Mouse (Mus musculus) stomach, embryonic 15.5 days (tissue): ENCODE data around the gene Vnn1. TPM values are rescaled to one million over a fixed set of nuclear protein-coding genes. Genes with fewer than 3 reads are reported as not detected.

Experiments used
- ATAC-seq: fragments of 200-750 bp; cut with Nextera tagmentation; 2 replicates; pipeline ENCODE4 v1.8.0; 2017; ENCODE audit warnings: low read depth, moderate number of reproducible peaks, moderate TSS enrichment; ENCODE audit not compliant: insufficient read depth, low FRiP score
- H3K27ac ChIP-seq: fragments of 300-500 bp; sonication (generic); 2 replicates; pipeline ENCODE4 v1.5.1; 2015; ENCODE audit warnings: mild to moderate bottlenecking, inconsistent platforms
- H3K27me3 ChIP-seq: fragments of 300-500 bp; sonication (generic); replicated peaks from 2 replicates; pipeline ENCODE4 v1.6.1; 2015; ENCODE audit warnings: inconsistent platforms
- H3K36me3 ChIP-seq: fragments of 300-500 bp; sonication (generic); 2 replicates; pipeline ENCODE4 v1.6.1; 2015; ENCODE audit warnings: inconsistent platforms
- H3K4me1 ChIP-seq: fragments of 300-500 bp; sonication (generic); 2 replicates; pipeline ENCODE4 v1.6.1; 2015; ENCODE audit warnings: inconsistent platforms
- H3K4me2 ChIP-seq: fragments of 300-500 bp; sonication (generic); 2 replicates; pipeline ENCODE4 v1.6.1; 2015; ENCODE audit warnings: mild to moderate bottlenecking, inconsistent platforms
- H3K4me3 ChIP-seq: fragments of 300-500 bp; sonication (generic); replicated peaks from 2 replicates; pipeline ENCODE4 v1.5.1; 2015; ENCODE audit warnings: inconsistent platforms
- H3K9ac ChIP-seq: fragments of 300-500 bp; sonication (generic); 2 replicates; pipeline ENCODE4 v1.6.1; 2015; ENCODE audit warnings: inconsistent platforms
- H3K9me3 ChIP-seq: fragments of 300-500 bp; sonication (generic); 2 replicates; pipeline ENCODE4 v1.6.1; 2016; ENCODE audit warnings: inconsistent platforms
- WGBS: fragments of 180-500 bp; shearing (Covaris S2); methylation state at CpG from one replicate; pipeline ENCODE4 v1.1.7; 2015; 5-methylcytosine and 5-hydroxymethylcytosine counted together
- polyA plus RNA-seq: library from polyadenylated mRNA; unstranded; fragments of >200 nt; fragmentation: Nextera tagmentation; extraction: Ambion mirVana; gene quantifications from 2 replicates; pipeline ENCODE4 v1.2.1, GENCODE M21; 2015

Gene Vnn1
- 3.0 and 4.1 TPM in 2 replicates for polyA plus RNA-seq

DNA sequence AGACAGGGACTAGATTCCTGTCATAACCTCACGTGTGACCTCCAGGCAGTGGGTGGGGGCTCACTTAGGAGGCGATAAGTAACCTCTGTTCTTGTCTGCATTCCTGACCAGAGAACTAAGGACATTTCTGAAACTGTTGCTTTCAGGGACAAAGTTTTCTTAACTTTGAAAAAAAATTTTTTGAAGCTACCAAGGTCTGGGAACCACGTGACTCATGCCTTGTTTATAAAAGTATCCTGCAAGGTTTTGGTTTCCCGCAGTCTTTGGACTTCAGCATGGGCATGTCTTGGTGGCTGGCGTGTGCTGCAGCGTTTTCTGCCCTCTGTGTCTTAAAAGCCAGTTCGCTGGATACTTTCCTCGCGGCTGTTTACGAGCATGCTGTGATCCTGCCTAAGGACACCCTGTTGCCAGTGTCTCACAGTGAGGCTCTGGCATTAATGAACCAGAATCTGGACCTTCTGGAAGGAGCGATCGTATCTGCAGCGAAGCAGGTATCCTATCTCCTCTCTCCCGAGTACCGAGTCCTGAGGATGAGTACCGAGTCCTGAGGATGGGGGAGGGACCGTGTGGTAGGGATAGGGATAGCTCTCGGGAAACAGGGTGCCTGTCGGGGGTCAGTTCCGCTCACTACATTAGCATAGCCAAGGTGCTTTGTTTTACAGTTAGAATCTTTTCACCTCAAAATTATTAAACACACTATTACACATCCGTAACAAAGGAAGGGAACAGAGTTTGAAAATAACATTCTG is at the start of gene Vnn1:
TSS of gene Vnn1 (plus strand) at position 88 of the 749 bp plus-strand sequence.
- Histone ChIP-seq H3K9ac (no peak within 1 kb of the TSS), H3K4me1 (no peaks in the 10 kb centered on the region), H3K9me3 (no peaks in the 10 kb centered on the region), H3K27me3 (no peaks in the 10 kb centered on the region), H3K4me2 (peak within 1 kb of the TSS; percentile 64), H3K4me3 (peak within 1 kb of the TSS; percentile 29), H3K36me3 (no peaks in the 10 kb centered on the region), H3K27ac (no peak within 1 kb of the TSS)
- no peak for ATAC-seq
- WGBS = 19% methylated on average over 21 of the region's 21 CpGs

GRCm38 (mm10) chr10:23851228-23851912 is 43.1 kb upstream of the Vnn1 start, which contains the start of gene Vnn3:
Vnn3 (plus strand) TSS chr10:23851462.
- Histone ChIP-seq H3K9ac (no peak within 1 kb of the TSS), H3K27ac (no peak within 1 kb of the TSS), H3K36me3 (no peaks in the 10 kb centered on the region), H3K4me2 (no peak within 1 kb of the TSS), H3K4me1 (no peaks in the 10 kb centered on the region), H3K27me3 (no peaks in the 10 kb centered on the region), H3K9me3 (no peaks in the 10 kb centered on the region), H3K4me3 (no peak within 1 kb of the TSS)
- ATAC-seq = no peak
- 82% methylated on average over 4 of the region's 4 CpGs for WGBS

GRCm38 (mm10) chr10:23852096-23852495 is 42.4 kb upstream of the Vnn1 start:
- Histone ChIP-seq H3K27ac (no peak overlapping the region), H3K4me3 (no peak overlapping the region), H3K4me2 (no peak overlapping the region), H3K9ac (no peak overlapping the region), H3K9me3 (no peaks in the 10 kb centered on the region), H3K27me3 (no peaks in the 10 kb centered on the region), H3K4me1 (no peaks in the 10 kb centered on the region), H3K36me3 (no peaks in the 10 kb centered on the region)
- ATAC-seq = no peak
- WGBS = 82% methylated on average over 2 of the region's 2 CpGs

DNA sequence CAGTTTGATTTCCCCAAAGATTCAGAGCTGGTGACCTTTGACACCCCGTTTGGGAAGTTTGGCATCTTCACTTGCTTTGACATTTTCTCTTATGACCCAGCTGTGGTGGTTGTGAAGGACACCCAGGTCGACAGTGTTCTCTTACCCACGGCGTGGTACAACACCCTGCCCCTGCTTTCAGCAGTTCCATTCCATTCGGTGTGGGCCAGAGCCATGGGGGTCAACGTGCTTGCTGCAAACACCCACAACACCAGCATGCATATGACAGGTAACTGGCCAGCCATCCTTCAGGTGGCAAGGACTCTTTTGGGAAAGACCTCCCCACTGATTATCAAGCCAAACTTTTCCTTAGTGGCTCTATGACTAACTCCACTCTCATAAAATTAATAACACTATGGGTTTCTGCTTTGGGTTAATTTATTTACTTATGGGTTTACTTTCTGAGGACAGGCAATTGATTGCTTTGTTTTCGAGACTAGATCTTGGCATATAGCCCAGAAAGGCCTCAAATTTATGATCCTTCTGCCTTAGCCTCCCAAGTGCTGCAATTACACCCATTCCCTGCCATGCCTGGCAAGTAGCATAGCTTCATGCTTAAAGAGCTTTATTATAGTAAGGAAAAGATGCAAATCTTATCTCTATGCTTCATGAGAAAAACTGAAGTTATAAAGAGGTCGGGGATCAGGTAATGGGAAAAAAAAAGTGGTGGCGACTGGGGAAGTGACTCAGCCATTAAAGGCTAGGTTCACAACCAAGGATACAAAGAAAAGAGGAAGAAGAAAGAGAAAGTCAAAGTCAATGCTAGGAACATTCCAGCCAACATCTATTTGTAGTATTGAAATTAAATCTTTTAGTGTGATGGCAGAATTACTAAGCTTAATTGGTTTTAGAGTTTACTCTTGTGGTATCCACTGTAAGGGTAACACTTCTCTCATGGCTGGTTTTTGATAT is 29.9 kb upstream of the Vnn1 start:
- H3K27ac ChIP-seq = no peak overlapping the region
- no peak overlapping the region for H3K4me3 ChIP-seq
- 65% methylated on average over 9 of the region's 9 CpGs for WGBS
- no peak for ATAC-seq
- no peaks in the 10 kb centered on the region for H3K4me1 ChIP-seq
- H3K9me3 ChIP-seq = no peaks in the 10 kb centered on the region
- H3K27me3 ChIP-seq = no peaks in the 10 kb centered on the region
- H3K9ac ChIP-seq = no peak overlapping the region
- no peak overlapping the region for H3K4me2 ChIP-seq
- no peaks in the 10 kb centered on the region for H3K36me3 ChIP-seq

- ATAC-seq = no peak
- Histone ChIP-seq H3K4me2 (no peak overlapping the region), H3K9ac (no peak overlapping the region), H3K27me3 (no peaks in the 10 kb centered on the region), H3K4me3 (no peak overlapping the region), H3K27ac (no peak overlapping the region), H3K9me3 (no peaks in the 10 kb centered on the region), H3K36me3 (no peaks in the 10 kb centered on the region), H3K4me1 (no peaks in the 10 kb centered on the region)
- WGBS = 88% methylated on average over 6 of the region's 6 CpGs
These were observed 13.8 kb upstream of the Vnn1 start for GRCm38 (mm10) chr10:23880695-23881094.

DNA sequence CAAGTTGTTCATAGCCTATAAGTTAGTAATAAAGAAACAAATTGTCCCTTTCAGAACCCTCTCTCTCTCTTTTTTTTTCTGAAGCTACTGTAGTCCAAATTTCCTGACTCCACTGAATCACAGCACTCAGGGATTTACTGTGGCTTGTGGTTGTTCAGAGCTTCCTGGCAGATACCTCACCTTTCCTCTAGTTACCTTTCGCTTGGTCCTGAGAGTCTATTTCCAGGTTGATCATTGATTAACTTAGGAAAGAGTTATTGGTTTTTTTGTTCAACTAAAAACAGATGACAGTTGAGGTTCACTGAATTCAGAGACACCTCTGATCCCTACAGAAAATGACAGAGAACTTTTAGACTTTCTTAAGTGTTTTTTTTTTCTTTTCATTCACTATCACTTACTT is 9.6 kb upstream of the Vnn1 start:
- 77% methylated on average over 1 of the region's 1 CpGs for WGBS
- Histone ChIP-seq H3K9ac (no peak overlapping the region), H3K4me1 (no peaks in the 10 kb centered on the region), H3K4me3 (no peak overlapping the region), H3K27me3 (no peaks in the 10 kb centered on the region), H3K4me2 (no peak overlapping the region), H3K9me3 (no peaks in the 10 kb centered on the region), H3K27ac (no peak overlapping the region), H3K36me3 (no peaks in the 10 kb centered on the region)
- no peak for ATAC-seq

- Histone ChIP-seq H3K4me2 (no peak overlapping the region), H3K9ac (no peak overlapping the region), H3K27me3 (no peaks in the 10 kb centered on the region), H3K4me3 (no peak overlapping the region), H3K27ac (no peak overlapping the region), H3K4me1 (no peaks in the 10 kb centered on the region), H3K9me3 (no peaks in the 10 kb centered on the region), H3K36me3 (no peaks in the 10 kb centered on the region)
- 76% methylated on average over 3 of the region's 3 CpGs for WGBS
- no peak for ATAC-seq
These were observed 8.4 kb upstream of the Vnn1 start for GRCm38 (mm10) chr10:23886060-23886459.

- Histone ChIP-seq H3K4me2 (no peak overlapping the region), H3K36me3 (no peaks in the 10 kb centered on the region), H3K9me3 (no peaks in the 10 kb centered on the region), H3K4me1 (no peaks in the 10 kb centered on the region), H3K27me3 (no peaks in the 10 kb centered on the region), H3K4me3 (no peak overlapping the region), H3K27ac (no peak overlapping the region), H3K9ac (no peak overlapping the region)
- 68% methylated on average over 1 of the region's 1 CpGs for WGBS
- ATAC-seq = no peak
These were observed 1.5 kb upstream of the Vnn1 start for GRCm38 (mm10) chr10:23892987-23893386.

- Histone ChIP-seq H3K4me3 (no peak overlapping the region), H3K4me1 (no peaks in the 10 kb centered on the region), H3K36me3 (no peaks in the 10 kb centered on the region), H3K27ac (no peak overlapping the region), H3K27me3 (no peaks in the 10 kb centered on the region), H3K9ac (no peak overlapping the region), H3K9me3 (no peaks in the 10 kb centered on the region), H3K4me2 (no peak overlapping the region)
- ATAC-seq = no peak
- 59% methylated on average over 7 of the region's 7 CpGs for WGBS
These were observed 888 bp downstream of the Vnn1 start for GRCm38 (mm10) chr10:23895376-23895775.

- Histone ChIP-seq H3K27me3 (no peaks in the 10 kb centered on the region), H3K27ac (no peak overlapping the region), H3K9me3 (no peaks in the 10 kb centered on the region), H3K36me3 (no peaks in the 10 kb centered on the region), H3K4me1 (no peaks in the 10 kb centered on the region), H3K9ac (no peak overlapping the region), H3K4me3 (no peak overlapping the region), H3K4me2 (no peak overlapping the region)
- WGBS = 83% methylated on average over 3 of the region's 3 CpGs
- no peak for ATAC-seq
These were observed 6.6 kb downstream of the Vnn1 start for GRCm38 (mm10) chr10:23901119-23901518.

GRCm38 (mm10) chr10:23905661-23906060 is 11.2 kb downstream of the Vnn1 start:
- no peak for ATAC-seq
- H3K4me2 ChIP-seq = no peak overlapping the region
- H3K36me3 ChIP-seq = no peaks in the 10 kb centered on the region
- H3K27me3 ChIP-seq = no peaks in the 10 kb centered on the region
- no peaks in the 10 kb centered on the region for H3K9me3 ChIP-seq
- no peak overlapping the region for H3K4me3 ChIP-seq
- H3K27ac ChIP-seq = no peak overlapping the region
- whole genome bisulfite sequencing = 86% methylated on average over 1 of the region's 1 CpGs
- no peak overlapping the region for H3K9ac ChIP-seq
- H3K4me1 ChIP-seq = no peaks in the 10 kb centered on the region
